In the genomic region with DNA sequence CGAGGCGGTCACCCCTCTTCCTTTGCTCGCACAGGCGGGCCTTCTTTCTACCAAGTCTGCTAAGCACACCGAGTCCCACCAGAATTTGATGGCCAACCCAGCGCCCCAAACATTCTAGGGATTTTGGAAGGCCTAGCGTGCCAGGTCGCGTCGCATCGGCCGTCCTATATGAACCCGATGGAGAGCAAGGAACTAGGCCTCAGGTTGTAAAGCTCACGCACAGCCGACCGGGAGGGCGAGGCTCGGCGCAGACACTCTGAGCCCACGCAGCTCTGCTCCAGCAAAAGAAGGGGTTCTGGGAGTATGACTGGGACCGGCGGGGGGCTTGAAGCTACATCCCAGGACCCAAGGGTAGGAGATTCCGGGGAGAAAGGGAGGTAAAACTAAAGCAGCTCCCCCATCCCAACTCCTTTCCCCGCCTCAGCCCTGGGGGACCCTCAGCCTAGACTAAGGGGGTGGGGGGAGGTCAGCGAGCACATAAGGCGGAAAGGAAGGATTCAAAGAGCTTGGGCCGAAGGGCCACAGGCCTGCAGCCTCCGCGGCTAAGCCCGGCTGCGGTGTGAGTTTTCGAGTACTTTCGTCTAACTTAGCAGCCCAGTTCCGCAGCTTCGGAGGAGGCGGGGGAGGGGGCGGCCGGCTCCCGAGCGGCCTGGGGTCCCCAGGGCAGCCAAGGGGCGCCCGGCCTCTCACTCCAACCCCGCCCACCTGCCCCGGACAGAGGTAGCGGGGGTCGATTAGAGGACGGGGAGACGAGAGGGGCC, we compare ENCODE assay signal across 8 mouse cellular contexts. TPM values are rescaled to one million over a fixed set of nuclear protein-coding genes. Genes with fewer than 3 reads are reported as not detected.
DNase-seq lines count a peak whose midpoint lies in the region; ATAC-seq lines count a peak whose summit lies in the region.

No protein-coding gene starts in this region.

- H3K4me2 ChIP-seq in hindbrain, embryonic 16.5 days (ENCODE audit: low read length), result peak overlapping the region; percentile 62

- H3K4me1 ChIP-seq in hindbrain, embryonic 16.5 days (ENCODE audit: control insufficient read depth, insufficient read depth, low read depth, low read length), result peaks cover 17% of the 10 kb centered on the region
- peaks cover 78% of the 10 kb centered on the region for H3K4me1 ChIP-seq in midbrain, embryonic 10.5 days

- ATAC-seq in hindbrain, embryonic 16.5 days, result no peak

- H3K9ac ChIP-seq in hindbrain, embryonic 16.5 days (ENCODE audit: low read depth, low read length), result no peak overlapping the region

- H3K36me3 ChIP-seq in hindbrain, embryonic 16.5 days (ENCODE audit: control insufficient read depth, insufficient read depth, low read length), result no peaks in the 10 kb centered on the region
- peaks cover 43% of the 10 kb centered on the region for H3K36me3 ChIP-seq in midbrain, embryonic 10.5 days

- H3K27me3 ChIP-seq in hindbrain, embryonic 16.5 days (replicated peaks; ENCODE audit: control insufficient read depth, insufficient read depth, low read length), result peaks cover 64% of the 10 kb centered on the region
- H3K27me3 ChIP-seq in midbrain, embryonic 10.5 days (ENCODE audit: low read depth, poor library complexity, severe bottlenecking), result peaks cover 87% of the 10 kb centered on the region

- WGBS in hindbrain, embryonic 16.5 days, result 4% methylated on average over 38 of the region's 48 CpGs
- WGBS in midbrain, embryonic 10.5 days, result under 1% methylated on average over 44 of the region's 48 CpGs

- no peaks in the 10 kb centered on the region for H3K9me3 ChIP-seq in hindbrain, embryonic 16.5 days (ENCODE audit: control insufficient read depth, low read length)
- H3K9me3 ChIP-seq in midbrain, embryonic 10.5 days (replicated peaks), result no peaks in the 10 kb centered on the region

- peak; percentile 14 for DNase-seq in adrenal gland, adult 2 months
- no peak for DNase-seq in adrenal gland, postnatal 4 days (ENCODE audit: low spot score in 2 of 2)
- peak; percentile 31 for DNase-seq in ovary, postnatal 10 days (ENCODE audit: low spot score)
- DNase-seq in ovary, adult 18-20 months (ENCODE audit: low spot score), result no peak
- DNase-seq in midbrain, embryonic 10.5 days (ENCODE audit: low spot score), result peak; percentile 67
- no peak for DNase-seq in thymus, postnatal 0 days (ENCODE audit: low spot score)
- no peak for DNase-seq in cerebellum, adult 8-10 months

- H3K27ac ChIP-seq in hindbrain, embryonic 16.5 days (ENCODE audit: low read depth, low read length), result no peak overlapping the region
- peak overlapping the region; percentile 100 for H3K27ac ChIP-seq in midbrain, embryonic 10.5 days (replicated peaks)

- H3K4me3 ChIP-seq in hindbrain, embryonic 16.5 days (ENCODE audit: low read length), result peak overlapping the region; percentile 42
- peak overlapping the region; percentile 85 for H3K4me3 ChIP-seq in midbrain, embryonic 10.5 days

RNA-seq across cellular contexts. Expression of a gene that starts 2.2 kb away (rescaled TPM):
- total RNA-seq in adrenal gland, adult 2 months (2021), result not detected
- not detected in 2 replicates for polyA plus RNA-seq in adrenal gland, adult 2 months (2012; rRNA removed)
- total RNA-seq in adrenal gland, postnatal 4 days (2021), result not detected
- polyA plus RNA-seq in hindbrain, embryonic 16.5 days (2015; fragmentation: Nextera tagmentation; extraction: Ambion mirVana), result 0.51 and 0.92 TPM in 2 replicates
- polyA plus RNA-seq in midbrain, embryonic 10.5 days (2016; fragmentation: Nextera tagmentation; extraction: Ambion mirVana), result 44.5 and 54.8 TPM in 2 replicates
- polyA plus RNA-seq in thymus, postnatal 0 days (2015; fragmentation: Nextera tagmentation; extraction: Ambion mirVana), result not detected in 2 replicates

Comparison
In these comparisons a context has a peak if more than half of its experiments do, and no peak if none do; other contexts are left out.
1. DNase-seq: peak in adrenal gland, adult 2 months (single experiment), ovary, postnatal 10 days (single experiment) and midbrain, embryonic 10.5 days (single experiment); none in adrenal gland, postnatal 4 days (0 of 2), ovary, adult 18-20 months (single experiment), thymus, postnatal 0 days (single experiment) and cerebellum, adult 8-10 months (single experiment).
2. RNA of a gene that starts 2.2 kb away (polyA plus RNA-seq): 44.5 to 54.8 TPM in midbrain, embryonic 10.5 days; 0.51 to 0.92 TPM in hindbrain, embryonic 16.5 days, not detected in thymus, postnatal 0 days and not detected in adrenal gland, adult 2 months; every median in the first group is over 10 times any median in the second.